Mouse (Mus musculus) thymus, postnatal 10 days (tissue): Measurements from ENCODE around the gene Vangl2.
"Not testable (repeated sequence)": the region's sequence is repeated elsewhere in the genome, so short reads cannot be mapped to it uniquely, and the experiment has no call there.

Experiments used
- DNase-seq, 2 experiments: peaks; one replicate each; pipeline ENCODE4 v3.0.0; 2021; ENCODE audit warnings: low spot score in 2 of 2

Gene Vangl2

GRCm38 (mm10) chr1:172001665-172002064 lies 26.6 kb downstream of the Vangl2 start:
- no peak for DNase-seq

- DNase-seq = peak; percentile 79 to 91
Measured at GRCm38 (mm10) chr1:172000641-172001040, 27.6 kb downstream of the Vangl2 start.

- no peak for DNase-seq
Measured at GRCm38 (mm10) chr1:171998820-171999597, 29.2 kb downstream of the Vangl2 start.

DNA sequence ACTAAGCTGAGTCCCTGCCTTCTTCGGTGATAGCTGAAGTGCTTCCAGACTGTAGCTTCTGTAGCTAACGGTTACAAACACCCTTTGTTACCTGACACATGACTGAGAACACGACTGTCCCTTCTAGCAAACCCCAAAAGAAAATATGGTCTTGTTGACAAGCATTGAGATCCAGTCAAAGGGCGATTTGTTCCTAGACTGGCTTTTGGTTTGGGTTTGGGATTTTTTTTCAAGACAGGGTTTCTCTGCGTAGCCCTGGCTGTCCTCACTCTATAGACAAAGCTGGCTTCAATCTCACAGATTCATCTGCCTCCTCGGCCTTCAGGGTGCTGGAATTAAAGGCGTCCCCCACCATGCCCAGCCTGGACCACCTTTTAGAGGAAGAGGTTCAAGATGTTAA lies 31.5 kb downstream of the Vangl2 start:
- DNase-seq = no peak

GRCm38 (mm10) chr1:171994918-171995715 lies 33.1 kb downstream of the Vangl2 start:
- DNase-seq = no peak

DNA sequence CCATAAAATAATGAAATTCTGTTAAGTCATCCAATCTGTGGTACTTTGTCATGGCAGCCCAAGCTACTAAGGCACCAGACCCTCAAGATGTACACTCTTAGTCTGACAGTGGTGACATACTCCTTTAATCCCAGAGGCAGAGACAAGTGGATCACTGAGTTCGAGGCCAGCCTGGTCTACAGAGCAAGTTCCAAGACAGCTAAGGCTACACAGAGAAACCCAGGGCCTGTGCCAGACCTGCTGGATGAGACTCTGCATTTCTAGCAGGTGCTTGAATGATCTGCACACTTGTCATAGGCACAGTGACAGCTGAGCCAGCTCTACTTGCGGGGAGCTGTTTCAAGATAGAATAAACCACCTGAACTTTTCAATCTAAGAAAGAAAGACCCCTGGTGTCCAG lies 33.7 kb downstream of the Vangl2 start:
- DNase-seq = no peak

DNA sequence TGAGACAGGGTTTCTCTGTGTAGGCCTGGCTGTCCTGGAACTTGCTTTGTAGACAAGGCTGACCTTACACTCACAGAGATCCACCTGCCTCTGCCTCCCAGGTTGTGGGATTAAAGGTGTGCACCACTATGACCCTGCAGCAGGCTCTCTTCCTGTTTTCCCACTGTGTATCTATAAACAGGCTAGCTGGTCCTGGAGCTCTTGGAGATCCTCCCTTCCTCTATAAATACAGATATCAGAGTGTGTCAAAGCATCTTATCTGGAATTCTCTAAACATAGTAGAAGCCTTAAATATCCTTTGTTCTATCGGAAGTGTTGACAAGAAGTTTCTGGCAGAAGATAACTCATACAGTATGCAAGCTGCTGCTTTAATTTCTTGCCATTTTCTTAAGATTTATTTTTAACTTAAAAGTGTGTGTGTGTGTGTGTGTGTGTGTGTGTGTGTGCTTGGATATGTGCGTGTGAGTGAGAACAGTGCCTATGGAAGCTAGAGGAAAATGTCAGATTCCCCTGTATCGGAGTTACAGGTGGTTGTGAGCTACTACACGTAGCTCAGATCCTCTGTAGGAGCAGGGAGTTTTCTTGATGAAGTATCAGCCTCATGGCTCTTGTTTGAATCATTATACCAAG lies 35.2 kb downstream of the Vangl2 start:
- DNase-seq = no peak

DNA sequence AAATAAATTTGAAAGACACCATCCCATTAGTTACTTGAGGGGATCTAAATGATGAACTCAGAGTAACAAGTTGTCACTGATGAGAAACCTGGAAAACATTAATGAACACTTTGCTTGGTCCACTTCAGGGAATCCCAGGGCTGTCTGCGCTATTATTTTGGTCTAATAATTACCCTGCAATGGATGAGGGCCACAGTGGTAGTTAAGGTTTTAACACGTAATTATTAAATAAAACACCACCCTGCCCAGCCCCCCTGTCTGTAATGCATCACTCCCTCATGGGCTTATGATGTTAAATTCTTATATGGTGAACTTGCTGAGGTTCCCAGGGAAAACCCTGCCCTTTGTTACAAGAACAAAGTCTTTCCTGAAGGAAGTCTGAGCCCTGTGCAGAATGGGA lies 36.4 kb downstream of the Vangl2 start:
- no peak for DNase-seq

DNA sequence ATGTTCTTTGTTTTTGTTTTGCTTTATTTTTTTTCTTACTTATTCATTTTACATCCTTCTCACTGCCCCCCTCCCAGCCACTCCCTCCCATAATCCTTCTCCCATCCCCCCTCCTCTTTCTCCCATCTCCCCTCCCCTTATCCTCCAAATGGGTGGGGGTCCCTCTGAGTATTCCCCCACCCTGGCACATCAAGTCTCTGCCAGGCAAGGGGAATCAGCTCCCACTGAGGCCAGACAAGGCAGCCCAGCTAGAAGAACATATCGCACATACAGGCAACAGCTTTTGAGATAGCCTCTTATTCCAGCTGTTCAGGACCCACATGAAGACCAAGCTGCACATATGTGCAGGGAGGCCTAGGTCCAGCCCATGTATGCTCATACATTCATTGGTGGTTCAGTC lies 44.1 kb downstream of the Vangl2 start:
- DNase-seq = no peak

DNA sequence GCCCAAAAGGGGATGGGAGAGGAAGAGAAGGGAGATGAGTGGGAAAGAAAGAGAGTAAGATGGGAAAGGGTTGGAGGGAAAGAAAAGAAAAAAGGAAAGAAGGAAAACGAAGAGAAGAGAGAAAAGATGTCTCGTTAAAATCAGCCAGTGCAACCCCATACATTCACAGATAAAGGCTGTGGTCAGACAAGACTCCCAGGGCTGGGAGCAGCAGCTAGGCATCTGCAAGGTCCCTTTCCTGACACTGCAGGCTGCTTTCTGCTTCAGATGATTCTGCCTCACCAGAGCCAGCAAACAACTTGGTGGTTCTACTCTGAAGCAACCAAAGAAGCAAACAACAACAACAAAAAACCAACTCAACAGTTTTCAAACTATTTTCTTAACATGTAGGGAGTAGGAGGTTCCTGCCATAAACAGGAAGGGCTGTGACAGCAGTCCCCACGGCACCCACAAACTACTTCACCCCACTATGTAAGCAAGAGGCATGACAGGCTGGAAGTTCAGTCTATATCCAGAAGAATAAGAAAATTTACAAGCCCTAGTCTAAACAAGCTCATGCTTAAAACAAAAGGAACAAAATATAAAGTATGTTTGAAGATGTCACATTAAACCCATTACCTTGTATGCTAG lies 44.8 kb downstream of the Vangl2 start:
- DNase-seq = no peak

DNA sequence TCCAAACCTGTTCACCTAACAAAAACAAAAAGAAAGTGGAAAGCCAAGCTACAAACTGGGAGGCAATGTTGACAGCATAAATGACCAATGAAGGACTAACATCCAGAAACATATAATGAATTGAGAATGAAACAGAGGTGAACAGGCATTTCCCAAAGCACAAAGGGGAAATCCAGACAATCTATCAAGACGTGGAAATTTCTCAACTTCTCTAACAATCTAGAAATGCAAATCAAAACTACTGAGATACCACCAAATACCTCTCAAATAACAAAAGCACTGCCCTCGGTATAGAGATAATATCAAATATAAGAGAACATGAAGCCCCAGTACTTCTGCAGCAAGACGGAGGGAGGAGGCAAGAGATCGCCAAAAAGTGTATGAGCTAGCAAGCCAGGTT lies 45.5 kb downstream of the Vangl2 start:
- DNase-seq = no peak

- no peak for DNase-seq
Measured at GRCm38 (mm10) chr1:171982170-171982569, 46.1 kb downstream of the Vangl2 start.

DNA sequence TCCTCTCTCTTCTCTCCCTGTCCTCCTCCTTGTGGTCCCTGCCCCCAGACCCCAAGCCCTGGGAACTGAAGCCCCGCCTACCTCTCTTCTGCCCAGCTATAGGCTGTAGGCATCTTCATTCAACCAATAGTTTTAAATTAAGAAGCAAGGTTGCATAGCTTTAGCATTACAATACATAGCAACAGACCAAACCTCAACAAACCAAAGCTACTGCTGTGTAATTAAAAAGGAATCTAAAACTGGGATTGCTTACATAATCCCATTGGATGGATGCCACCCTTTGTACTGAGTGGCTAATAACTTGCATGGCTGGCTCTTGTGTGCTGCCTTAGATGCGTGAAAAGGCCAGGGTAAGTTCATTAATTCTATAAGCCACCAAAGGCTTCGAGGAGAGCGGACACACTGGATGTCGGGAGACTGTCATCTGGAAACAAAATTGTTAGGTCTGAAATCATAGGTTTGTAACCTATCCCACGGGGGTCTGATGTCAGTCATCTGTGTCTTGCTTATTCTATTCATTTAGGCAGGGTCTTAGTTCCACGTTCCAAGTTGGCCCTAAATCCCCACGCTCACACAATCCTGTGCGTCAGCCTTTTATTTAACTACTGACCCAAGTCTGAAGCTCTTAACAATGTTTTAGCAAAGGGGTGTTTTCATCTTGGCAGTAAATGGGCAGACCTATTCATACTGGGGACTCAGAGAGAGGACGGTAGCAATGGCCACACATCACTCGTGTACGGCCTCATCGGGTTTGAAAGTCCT lies 48.1 kb downstream of the Vangl2 start:
- no peak for DNase-seq

- no peak for DNase-seq
Measured at GRCm38 (mm10) chr1:171977891-171978290, 50.4 kb downstream of the Vangl2 start.

GRCm38 (mm10) chr1:171976826-171977539 lies 51.3 kb downstream of the Vangl2 start:
- DNase-seq = no peak

GRCm38 (mm10) chr1:171975831-171976230 lies 52.4 kb downstream of the Vangl2 start:
- no peak for DNase-seq

DNA sequence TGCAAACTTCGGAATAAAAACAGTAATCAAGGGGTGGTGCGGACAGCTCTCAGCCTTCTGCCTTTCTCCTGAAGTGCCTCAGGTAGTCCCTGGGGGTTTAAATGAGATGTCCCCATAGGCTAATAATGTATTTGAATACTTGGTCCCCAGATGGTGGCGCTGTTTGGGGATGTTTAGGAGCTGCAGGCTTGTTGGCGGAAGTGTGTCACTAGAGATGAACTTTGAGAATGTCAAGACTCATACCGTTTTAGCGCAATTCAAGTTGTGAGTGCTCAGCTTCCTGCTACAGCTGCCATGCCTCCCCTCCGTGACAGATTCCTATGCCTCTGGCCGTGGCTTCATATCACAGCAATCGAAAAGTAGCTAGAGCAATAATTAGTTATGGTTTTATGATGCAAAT lies 52.9 kb downstream of the Vangl2 start:
- no peak for DNase-seq

- not testable (repeated sequence) for DNase-seq
Measured at GRCm38 (mm10) chr1:171974361-171974760, 53.9 kb downstream of the Vangl2 start.

GRCm38 (mm10) chr1:171970854-171971586 lies 57.2 kb downstream of the Vangl2 start:
- DNase-seq = no peak

DNA sequence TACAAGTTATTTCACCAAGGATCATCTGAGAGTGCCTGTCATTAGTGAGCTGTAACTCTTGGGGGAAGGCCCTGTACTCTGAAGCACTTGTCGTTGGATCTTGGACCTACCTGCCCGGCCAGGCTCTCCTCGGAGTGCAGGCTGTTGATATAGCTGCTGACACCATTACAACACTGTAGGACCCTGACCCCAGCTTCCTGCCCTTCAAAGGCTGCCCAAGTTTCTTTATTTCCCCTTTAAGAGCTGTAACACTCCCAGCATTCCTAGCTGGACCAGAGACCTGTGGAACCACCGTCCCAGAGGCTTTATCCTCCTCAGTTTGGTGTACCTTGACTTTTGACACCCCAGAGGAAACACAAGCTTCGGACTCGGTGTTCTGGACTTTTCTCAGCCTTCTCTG lies 59.0 kb downstream of the Vangl2 start:
- DNase-seq = no peak
